Mouse (Mus musculus) mouse embryonic stem cell (cell line): ENCODE results near the gene Pax8.

ENCODE experiments used
- in situ Hi-C, 2 experiments: fragments of 300-500 bp; cut with MboI; formaldehyde crosslinking; loops; 1 replicate in 1 of 2; 3 replicates in 1 of 2; pipeline ENCODE4 v1.14.3; 2019 to 2020; ENCODE audit warnings: low sequenced_read_pairs in 2 of 2, low pct_unique_long_range_greater_than_20kb in 1 of 2, mixed read lengths in 1 of 2; ENCODE audit not compliant: unreplicated experiment in 1 of 2

The Pax8 gene

GRCm38 (mm10) chr2:24475420-24475819 is at the start of gene Pax8:
Gene Pax8, minus strand, starts transcription at chr2:24475599.
- in situ Hi-C loops, result no loop called here

GRCm38 (mm10) chr2:24521430-24522226 is 46.2 kb upstream of the Pax8 start:
- in situ Hi-C loops, result no loop called here

- in situ Hi-C loops, result no loop called here
Measured at GRCm38 (mm10) chr2:24520576-24521272, 45.3 kb upstream of the Pax8 start.

DNA sequence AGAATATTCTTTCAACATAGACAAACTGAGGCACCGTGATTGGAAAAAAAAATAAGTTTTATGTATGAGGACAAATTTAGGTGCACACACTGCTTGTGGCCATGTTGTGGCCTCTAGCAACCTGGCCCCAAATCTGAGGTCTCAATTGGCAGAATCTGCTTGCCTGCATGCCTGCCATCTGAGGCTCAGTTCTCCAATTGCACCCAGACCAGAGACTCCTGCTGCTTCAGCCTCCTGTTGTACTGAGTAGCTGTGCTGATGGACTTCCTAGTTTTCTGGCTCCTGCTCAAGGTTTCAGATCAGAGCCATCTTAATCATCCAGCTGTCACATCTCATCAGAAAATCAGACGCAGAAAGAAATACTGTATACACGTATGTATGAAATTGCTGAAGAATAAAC is 41.5 kb upstream of the Pax8 start:
- in situ Hi-C loops, result no loop called here

GRCm38 (mm10) chr2:24507359-24507758 is 32.0 kb upstream of the Pax8 start:
- in situ Hi-C loops, result no loop called here

GRCm38 (mm10) chr2:24502963-24503471 is 27.6 kb upstream of the Pax8 start:
- in situ Hi-C loops, result no loop called here

DNA sequence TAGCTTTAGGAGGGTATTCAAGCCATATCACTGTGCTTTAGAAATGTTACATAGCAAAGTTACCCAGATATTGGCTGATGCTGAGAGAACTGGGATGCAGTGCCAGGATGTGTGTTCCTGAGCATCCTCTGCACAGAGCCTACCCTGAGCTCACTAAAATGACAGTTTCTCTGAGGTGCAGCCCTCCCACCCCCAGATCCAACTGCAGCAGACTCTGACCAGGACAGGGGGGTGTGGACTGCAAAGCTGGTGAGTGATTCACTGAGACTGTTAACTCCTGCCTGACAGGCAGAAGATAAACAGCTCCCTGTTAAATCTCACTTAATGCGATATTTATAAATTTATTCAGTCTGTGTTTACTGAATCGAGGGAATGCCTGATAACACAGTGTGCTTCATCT is 25.5 kb upstream of the Pax8 start:
- in situ Hi-C loops, result no loop called here

- in situ Hi-C loops, result no loop called here
Measured at GRCm38 (mm10) chr2:24490564-24490963, 15.2 kb upstream of the Pax8 start.

- in situ Hi-C loops, result no loop called here
Measured at GRCm38 (mm10) chr2:24488660-24489059, 13.3 kb upstream of the Pax8 start.

DNA sequence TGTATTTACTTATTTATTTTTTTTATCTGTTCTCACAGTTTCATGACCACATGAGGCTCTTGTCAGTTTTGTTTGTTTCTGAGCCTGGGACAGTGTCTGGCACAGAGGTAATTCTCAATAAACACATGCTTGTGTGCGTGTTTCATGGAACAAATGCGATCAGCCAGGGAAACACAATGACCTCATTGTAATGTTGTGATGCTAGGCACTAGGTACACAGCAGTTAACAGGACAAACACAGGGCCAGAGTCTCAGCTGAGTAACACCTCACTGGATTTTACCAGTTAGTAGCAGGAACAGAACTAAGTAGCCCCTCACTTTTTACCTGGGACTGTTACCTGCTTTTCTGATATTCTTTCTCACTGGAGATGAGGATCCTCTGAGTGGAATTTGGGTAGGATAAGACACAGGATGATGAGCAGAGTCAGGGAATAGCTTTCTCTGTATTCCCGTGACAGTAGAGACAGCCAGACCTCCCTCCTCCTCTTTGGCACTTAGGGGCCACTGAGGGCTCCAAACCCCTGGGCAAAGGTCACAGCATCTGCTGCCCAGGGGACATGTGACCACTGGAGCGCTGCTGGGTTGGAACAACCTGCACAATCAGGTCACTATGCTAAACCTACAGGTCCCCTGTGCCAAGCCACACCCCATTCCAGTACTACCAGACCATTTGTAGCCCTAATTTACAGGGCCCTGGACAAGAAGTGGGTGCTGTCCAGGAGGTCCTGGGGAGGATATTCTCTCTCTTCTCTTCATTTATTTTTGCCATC is 11.8 kb upstream of the Pax8 start:
- in situ Hi-C loops, result no loop called here

- in situ Hi-C loops, result no loop called here
Measured at GRCm38 (mm10) chr2:24485398-24485797, 10.0 kb upstream of the Pax8 start.

- in situ Hi-C loops, result no loop called here
Measured at GRCm38 (mm10) chr2:24479906-24480305, 4.5 kb upstream of the Pax8 start.

DNA sequence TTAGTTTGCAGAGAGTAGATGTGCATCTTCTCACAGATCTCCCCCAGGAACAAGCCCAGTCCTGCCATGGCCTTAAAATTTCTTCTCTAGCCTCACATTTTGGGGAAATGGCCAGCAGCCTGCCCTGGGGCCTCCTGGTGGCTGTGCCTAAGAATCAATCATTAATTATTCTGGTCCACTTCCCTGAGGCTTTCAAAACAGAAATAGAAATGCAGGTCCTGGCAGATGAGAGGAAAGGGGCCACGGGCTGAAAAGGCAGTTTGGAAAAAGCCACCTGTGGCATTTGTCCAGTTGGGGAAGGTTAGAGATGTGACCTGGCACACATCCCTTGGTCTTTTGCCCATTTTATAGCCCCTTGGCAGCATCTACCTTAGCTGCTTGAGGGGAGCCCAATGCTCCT is 3.8 kb upstream of the Pax8 start:
- in situ Hi-C loops, result no loop called here

DNA sequence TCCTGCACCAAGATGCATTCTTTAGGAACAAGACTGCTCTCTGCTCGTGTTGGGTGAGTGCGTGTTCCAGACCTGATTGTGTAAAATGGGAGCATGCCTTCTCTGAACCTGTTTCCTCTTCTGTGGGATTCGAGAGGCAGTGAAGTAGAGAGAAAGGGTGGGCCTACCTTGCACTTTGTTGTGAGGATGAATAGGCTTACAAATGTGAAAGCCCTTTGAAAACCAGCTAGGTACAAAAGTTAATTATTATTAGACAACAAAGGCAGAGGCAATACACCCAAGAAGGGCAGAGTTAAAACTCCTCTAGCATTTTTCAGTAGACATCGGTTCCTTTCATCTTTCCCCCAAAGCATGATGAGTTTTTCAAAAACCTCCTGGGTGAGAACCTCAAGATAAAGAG is 3.2 kb upstream of the Pax8 start:
- in situ Hi-C loops, result no loop called here

GRCm38 (mm10) chr2:24474514-24475378 is 653 bp downstream of the Pax8 start:
- in situ Hi-C loops, result no loop called here

DNA sequence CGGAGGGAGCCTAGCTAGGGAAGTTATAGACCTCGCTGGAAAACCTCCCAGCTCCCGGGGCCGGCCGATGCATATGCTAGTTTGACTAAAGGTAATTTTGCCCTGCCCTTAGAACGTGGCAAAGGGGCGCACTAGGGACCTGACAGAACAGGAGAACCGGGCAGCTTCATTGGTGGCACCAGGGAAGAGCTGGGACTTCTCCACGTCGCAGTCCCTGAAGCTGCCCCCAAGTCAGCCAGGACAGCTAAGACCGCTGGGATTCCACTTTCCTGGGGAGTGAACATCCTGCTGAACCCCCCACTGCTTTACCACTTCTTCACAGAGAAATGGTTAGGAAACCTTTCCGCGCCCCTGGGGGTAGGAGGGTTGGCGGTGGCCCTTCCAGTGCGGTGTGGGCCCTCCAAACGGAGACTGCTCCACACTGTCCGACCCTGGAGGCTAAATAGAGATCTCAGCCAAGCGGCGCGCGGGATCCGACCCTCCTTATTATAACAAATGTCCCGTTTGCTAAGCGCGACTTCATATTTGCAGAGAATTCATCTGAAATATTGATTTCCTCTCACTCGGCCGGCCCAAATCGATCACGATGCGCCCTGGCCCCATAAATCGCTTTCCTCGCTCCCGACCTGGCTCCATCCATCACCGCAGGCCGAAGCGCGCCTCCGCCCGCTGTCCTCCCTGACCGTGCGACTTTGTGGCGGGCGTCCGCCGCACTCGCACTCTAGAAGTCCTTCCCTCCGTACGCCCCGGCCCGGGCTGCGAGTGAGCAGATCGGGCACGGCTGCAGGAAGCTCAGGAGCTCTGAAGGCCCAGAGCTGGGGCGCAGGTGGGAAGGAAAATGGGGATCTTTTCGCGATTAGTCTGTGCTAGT is 1.5 kb downstream of the Pax8 start:
- in situ Hi-C loops, result no loop called here

GRCm38 (mm10) chr2:24472677-24473076 is 2.7 kb downstream of the Pax8 start:
- in situ Hi-C loops, result no loop called here
